Mouse (Mus musculus) G1E-ER4 (cell line): Measurements from ENCODE around the gene Pex7. TPM values are rescaled to one million over a fixed set of nuclear protein-coding genes. Genes with fewer than 3 reads are reported as not detected.

Experiments used
- GATA1 ChIP-seq: IDR thresholded peaks from one replicate; pipeline ENCODE4 v1.8.0; 2012; ENCODE audit warnings: low read length, inconsistent platforms
- polyA plus RNA-seq: library from polyadenylated mRNA; stranded (reverse); fragments of >175 nt; gene quantifications from 2 replicates; pipeline ENCODE4 v1.2.3, GENCODE M21; 2012

Gene Pex7
- polyA plus RNA-seq: 18.1 and 30.9 TPM in 2 replicates

DNA sequence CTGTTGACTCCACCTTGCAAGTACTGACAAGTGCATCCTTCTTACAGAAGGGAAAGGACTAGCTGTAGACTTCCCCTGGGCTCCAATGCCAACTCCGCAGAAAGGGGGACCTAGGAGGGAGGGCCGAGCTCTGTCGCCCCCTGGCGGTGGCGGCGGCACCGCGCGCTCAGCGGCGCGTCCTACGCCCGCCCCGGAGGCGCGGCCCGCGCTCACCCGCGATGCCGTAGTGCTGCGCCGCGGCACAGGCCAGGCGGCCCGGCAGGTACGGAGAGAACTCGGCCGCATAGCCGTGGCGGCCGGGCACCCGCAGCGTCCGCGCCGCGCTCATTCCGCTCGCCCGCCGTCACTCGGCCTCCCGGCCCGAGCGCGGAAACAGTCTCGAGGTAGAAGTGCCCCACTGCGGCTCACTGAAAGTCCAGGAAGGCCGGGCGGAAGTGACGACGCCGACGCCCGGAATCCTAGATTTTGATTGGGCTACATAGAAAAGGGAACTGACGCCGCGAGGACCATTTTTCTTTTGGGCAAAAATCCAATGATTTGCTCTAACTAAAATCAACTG lies at the start of gene Pex7:
Gene Pex7 (minus strand): TSS at position 444 of the 559 bp plus-strand sequence.
- TF ChIP-seq GATA1: no peak

DNA sequence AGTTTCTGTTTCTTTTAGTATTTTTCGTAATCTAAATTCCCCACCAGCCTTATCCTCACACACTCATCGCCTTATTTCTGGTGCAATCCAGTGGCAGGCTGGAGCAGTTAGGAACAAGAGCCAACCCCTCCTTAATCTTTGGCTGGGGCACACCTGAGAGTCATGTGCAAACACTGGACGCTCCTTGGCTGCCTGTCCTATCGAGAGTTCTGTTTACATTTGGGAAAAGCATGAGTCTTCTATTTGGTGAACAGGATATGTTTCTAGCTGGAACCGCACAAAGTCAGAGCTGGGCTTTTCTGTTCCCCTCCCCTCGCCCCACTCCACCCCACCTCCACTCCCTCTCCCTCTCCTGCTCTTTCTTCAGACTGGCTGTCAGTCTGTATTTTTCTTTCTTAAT lies 49.3 kb upstream of the Pex7 start:
- TF ChIP-seq GATA1: no peak

DNA sequence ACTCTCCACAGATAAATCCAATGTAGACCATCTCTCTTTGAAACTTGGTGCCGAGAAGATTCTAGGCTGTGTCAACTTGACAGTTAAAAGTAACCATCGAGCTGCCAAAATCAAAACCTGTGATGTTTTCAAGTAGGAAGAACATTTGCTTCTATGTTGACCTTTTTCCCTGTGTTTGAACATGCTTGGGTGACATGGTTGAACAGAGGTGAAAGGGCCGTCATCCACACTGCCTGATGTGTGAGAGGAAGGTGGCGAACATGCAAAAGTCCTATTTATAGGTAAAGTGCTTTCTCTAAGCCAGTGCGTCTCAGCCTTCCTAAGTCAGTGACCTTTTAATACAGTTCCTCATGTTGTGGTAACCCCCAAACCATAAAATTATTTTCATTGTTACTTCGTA lies 48.3 kb upstream of the Pex7 start:
- no peak for TF ChIP-seq GATA1

DNA sequence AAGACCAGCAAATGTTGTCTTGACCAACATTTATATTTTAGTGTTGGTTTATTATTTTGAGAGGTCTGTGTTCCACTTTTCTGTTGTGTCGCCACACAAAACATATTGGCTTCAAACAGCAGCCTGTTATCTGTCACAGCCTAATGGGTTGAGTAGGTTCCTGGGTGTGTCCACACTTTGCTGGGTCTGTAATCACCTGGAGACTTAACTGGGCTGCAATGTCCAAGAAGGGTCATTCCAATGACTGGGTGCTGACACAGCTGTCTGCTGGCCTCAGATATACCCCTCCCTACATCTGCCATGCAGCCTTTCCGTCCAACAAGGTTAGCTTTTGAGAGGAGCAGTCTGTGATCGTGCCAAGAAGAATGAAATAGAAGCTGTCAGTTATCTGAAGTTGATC lies 47.1 kb upstream of the Pex7 start:
- no peak for TF ChIP-seq GATA1

DNA sequence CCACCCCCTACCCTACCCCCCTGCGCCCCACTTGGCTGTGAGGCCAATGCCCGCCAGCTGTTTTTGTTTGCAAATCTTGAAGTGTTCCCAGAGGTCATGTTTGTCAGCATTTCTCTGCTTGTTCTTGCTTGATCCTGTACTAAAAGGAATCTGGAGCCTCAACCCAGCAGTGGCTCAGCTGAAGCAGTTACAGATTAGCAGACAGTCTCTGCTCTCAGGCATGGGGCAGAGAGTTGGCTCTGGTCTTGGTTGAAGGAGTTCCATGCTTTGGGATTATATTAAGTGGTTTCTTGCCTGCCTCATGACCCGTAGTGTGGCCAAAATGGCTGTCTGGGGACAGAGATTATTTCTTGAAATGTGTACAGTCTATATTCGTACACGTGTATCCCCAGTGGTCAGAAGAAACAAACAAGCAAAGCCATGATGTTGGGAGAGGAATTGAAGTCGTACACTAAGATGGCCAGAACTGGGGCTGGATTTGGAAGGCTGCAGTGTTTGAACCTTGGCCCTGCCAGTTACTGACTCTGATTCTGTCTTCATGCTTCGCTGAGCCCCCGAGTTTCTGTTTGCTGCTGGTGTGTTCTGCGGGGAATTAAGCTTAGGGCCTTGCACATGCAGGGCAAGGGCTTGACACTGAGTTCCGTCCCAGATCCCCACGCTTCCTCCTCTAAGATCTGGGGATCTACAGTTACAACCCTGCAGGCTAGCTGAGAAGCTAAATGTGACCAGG lies 45.7 kb upstream of the Pex7 start:
- TF ChIP-seq GATA1: no peak

DNA sequence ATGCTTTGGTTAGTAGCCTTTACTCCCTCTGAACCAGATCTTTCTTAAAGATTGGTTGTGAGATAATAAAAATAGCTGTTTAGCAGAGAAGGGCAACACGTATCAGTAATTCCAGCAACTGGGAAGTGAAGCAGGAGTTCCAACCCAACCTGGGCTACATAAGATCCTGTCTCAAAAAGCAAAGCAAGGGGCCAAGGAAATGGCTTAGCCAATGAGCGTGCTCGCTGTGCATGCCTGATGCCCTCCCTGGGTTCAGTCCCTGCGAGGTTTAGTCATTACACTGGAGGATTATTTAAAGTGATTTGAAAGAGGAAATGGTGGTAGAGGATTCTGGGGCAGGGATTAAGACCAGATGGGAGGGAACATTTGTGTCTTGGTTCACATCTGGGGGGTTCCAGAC lies 41.6 kb upstream of the Pex7 start:
- no peak for TF ChIP-seq GATA1

DNA sequence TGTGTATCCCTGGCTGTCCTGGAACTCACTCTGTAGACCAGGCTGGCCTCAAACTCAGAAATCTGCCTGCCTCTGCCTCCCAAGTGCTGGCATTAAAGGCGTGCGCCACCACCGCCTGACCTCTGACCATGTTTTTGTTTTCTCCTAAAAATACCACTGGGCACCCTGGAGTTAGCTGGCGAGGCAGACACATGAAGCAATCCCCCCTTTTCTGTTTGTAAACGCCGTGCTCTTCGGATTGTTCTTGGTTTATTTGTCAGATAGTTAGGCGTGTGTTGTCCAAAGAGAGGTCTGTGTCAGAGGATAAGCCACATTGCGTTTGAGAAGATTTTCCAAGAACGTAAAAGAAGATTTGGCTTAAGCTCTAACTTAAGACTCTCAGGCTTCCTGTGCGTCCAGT lies 40.9 kb upstream of the Pex7 start:
- no peak for TF ChIP-seq GATA1

DNA sequence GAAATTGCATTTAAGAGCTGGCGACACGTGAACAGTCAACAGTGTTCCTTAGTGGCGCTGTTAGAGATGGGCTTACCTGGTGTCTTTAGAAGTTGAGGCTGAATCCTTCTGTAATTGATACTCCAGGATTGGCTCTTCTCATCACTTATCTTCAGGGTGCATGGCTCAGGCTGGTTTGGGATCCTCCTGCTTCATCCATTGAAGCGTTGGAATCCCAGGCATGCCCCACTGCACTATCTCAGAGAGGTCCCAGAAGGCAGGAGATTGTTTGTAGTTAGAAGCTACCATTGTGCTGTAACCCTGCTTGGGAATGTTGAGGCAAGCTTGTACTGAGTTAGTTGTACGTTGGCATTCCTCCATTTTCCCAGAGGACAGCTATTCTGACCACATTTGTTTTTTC lies 40.4 kb upstream of the Pex7 start:
- TF ChIP-seq GATA1: no peak

DNA sequence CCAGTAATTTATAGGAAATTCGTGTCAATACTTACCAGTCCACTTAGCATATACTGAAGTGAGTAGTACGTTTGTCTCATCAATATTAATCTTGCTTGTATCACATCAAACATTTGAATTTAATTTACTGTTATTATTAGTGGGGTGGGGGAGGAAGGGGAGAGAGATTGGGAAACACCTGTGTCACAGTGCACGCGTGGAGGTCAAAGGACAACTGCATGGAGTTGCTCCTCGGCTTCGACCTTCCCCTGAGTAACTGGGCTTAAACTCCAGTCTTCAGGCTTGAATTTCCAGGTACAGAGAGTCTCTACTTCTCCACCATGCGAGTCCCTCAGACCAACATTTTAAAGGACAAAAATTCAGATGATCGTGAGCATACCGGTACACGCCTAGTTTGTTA lies 40.0 kb upstream of the Pex7 start:
- no peak for TF ChIP-seq GATA1

DNA sequence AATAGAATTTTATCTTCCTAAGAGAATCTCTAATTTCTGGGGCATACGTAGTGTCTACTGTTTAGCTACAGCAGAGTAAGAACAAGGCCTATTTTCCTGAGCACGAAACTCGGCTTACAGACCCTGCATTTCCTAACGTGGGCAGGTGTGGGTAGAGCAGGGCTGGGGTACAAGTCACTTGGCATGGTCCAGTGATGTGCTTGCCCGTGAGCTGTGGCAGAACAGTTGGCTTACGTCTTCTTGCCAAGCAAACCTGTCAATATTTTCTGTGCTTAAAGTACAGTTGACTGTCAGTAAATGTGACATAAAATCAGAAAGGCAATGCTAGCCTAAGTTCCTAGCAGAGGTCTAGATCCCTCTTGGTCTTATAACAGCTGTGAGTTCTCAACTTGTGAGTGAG lies 39.2 kb upstream of the Pex7 start:
- TF ChIP-seq GATA1: no peak

DNA sequence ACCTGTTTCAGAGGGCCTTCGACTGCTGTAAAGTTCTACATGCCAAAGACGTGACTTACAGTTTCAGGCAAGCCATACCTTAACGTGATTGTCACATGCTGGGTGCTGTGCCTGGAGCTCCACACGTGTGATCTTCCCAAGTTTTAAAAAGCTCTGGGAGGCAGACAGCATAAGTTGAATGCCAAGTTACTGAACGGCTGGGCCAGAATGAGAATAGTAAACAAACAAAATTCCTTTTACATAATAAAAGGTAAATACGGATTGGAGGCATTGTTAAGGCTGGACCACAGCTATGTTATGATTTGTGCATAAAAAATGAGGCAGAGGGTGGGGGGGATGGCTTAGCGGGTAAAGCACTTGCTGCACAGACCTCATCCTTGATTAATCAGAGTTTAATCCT lies 38.2 kb upstream of the Pex7 start:
- TF ChIP-seq GATA1: no peak

DNA sequence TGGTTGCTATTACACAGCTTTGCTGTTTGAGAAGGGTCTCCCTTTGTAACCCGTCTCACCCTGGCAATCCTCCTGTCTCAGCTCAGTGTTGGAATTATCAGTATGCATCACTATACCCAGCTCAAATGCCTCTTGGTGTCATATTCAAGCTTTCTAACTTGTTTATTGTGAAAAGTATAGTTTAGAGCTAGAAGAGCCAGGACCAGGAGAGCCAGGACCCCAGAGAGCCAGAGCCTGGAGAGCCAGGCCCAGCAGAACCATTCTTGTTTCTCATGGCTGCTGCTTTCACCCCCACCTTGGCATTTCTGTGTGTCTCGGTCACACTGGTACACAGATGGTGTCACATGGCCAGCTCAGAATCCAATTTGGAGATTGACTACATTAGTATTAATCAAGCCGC lies 35.1 kb upstream of the Pex7 start:
- TF ChIP-seq GATA1: no peak

DNA sequence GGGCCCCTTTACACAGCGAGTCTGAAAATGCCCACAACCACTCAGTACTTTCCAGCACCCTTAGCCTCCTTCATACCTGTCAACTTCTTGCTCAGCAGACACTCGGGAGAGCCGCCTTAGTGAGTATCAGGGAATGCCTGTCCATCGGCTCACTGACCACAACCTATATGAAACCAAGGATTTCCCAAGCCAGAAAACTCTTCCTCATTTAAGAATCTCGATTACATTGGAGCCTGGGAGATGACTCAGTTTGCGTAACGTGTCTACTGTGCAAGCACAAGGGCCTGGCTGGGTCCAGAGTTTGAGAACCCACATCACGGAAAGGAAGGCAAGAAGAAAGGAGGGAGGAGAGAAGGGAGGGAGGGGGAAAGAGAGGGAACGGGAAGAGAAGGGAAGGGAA lies 34.4 kb upstream of the Pex7 start:
- no peak for TF ChIP-seq GATA1

DNA sequence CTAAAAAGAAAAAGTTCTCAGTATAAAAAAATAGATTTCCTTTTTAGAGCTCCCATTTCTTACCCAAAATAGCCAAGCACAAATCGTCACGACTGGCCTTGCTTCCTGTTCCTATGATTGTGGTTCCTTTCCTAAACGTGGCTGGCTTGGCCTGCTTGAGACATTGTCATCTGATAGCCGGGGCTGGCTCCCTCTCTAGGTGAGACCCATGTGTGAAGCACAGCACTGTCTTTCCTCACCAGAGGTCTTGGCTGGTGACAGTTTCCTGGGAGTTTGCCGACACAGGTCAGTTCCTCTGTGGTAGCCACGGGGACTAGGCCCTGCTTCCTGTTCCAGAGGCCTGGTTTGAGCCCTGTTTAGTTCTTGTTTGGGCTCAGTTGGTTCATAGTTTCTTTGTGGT lies 33.6 kb upstream of the Pex7 start:
- no peak for TF ChIP-seq GATA1

DNA sequence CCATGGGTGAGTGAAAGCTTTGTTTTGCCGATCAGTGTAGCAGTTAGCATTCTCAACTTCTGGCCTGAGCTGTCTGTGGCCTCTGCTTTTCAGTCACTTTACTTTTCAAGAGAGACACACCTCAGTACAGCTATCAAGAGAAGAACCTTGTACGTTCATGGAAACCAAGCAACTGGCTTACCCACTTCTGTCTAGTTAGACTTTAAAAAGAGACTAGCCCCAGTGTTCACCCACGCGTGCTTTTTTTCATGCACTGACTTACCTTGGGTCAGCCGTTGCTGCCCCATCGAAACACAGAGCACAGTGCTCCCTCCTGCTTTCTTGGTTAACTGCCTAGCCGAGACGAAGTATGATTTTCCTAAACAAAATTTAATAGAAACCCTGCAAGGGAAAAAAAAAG lies 33.1 kb upstream of the Pex7 start:
- no peak for TF ChIP-seq GATA1

DNA sequence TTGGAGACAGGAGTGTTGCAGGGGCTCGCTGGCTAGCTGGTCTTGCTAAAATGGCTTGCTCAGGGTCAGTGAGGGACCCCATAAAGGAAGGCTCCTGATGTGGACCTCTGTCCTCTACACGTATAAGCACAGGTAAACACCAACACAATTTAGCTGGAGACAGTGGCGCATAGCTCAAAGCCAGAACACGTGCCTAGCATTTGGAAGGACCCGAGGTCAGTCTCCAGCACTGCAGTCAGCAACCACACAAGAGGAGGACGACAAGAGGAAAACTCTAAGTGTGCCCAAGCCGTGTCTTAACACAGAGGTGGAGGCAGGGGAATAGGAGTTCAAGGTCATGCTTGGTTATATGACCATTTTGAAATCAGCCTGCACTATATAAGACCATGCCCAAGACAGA lies 32.6 kb upstream of the Pex7 start:
- no peak for TF ChIP-seq GATA1

DNA sequence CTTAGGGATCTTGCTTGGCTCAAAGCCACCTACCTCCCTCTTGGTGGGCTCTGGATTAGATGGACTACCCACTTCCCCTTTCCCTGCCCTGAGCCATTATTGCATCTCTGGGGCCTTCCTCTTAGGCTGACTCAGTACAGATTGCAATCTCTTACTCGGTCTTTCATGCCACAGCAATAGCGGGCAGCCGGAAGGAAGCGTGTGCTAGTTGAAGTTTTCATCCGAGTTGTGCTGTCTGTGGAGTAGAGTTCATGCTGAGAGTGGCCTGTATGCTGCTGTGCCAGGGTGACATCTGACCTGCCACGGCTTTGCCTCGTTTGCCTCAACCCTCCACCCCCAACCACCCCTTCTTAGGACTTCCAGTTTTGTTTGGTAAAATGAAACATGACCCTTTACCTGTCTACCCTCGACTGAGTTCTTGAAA lies 31.8 kb upstream of the Pex7 start:
- no peak for TF ChIP-seq GATA1
